Mouse (Mus musculus): Measurements from ENCODE around the gene Nt5dc3.

DNA sequence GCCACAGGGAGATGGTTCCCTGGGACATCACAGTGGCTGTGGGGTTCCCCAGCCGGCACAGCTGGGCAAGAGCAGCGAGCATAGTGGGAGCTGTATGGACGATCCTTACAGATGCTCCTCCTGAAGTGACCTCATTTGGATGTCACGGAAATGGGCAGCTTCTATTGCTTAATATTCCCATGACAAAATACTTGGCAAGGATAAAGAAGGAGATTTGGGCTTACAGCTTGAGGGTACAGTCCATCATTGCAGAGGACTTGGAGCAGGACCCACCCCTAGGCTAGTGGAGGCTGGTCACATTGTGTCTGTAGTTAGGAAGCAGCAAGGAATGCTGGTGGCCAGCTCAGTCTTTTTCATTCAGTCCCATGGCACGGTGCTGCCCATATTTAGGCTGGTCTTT, 31.8 kb downstream of the Nt5dc3 start:
- no peak for TF ChIP-seq USF1 (IDR thresholded peaks at IDR 0.05; ENCODE audit: low read depth)
- no peak for TF ChIP-seq CTCF (IDR thresholded peaks at IDR 0.05; ENCODE audit: control insufficient read depth, insufficient read depth, insufficient read length)
- TF ChIP-seq MAX (IDR thresholded peaks at IDR 0.05) = no peak
- TF ChIP-seq MYOG (IDR thresholded peaks at IDR 0.05; ENCODE audit: control insufficient read depth, extremely low read depth, insufficient read length) = no peak
- no peak for TF ChIP-seq CEBPB (IDR thresholded peaks at IDR 0.05; ENCODE audit: low read depth)
- no peak for TF ChIP-seq MYOD1 (IDR thresholded peaks at IDR 0.05; ENCODE audit: control insufficient read depth, insufficient read length, low read depth)
